Mouse (Mus musculus) heart, adult 2 months (tissue): ENCODE results near the gene Tnfsfm13.

Experiments used
- CTCF ChIP-seq: fragments of 200-600 bp; IDR thresholded peaks from 2 replicates; pipeline ENCODE4 v1.8.1; 2022; ENCODE audit warnings: antibody characterized with exemption, mild to moderate bottlenecking, moderate library complexity
- EP300 ChIP-seq: fragments of 200-500 bp; IDR thresholded peaks from 2 replicates; pipeline ENCODE4 v1.6.1; 2011; ENCODE audit warnings: low read depth, low read length, control low read depth; ENCODE audit not compliant: insufficient read depth
- POLR2A ChIP-seq: fragments of 200-500 bp; IDR thresholded peaks from 2 replicates; pipeline ENCODE4 v1.6.1; 2011; ENCODE audit warnings: mild to moderate bottlenecking, low read depth, low read length, control low read depth; ENCODE audit not compliant: insufficient read depth

DNA sequence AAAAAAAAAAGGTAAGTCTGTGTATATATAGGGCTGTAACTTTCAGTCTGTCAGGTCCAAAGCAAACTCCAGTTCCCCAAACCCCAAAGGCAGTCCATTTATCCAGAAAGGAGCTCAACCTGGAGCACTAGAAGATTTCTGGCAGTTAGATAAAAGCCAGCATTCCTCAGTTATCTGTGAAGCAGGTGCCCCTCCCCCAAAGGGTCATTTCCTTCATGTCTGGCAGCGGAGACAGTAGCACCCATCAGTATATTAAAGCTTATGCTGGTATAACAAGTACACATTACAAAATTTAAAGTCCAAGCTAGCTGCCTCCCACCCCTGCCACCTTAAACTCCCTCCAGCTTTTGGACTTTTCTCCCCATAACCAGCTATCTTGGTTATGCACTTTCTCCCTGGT, 3.7 kb upstream of the Tnfsfm13 start:
- no peak for TF ChIP-seq CTCF
- no peak for TF ChIP-seq POLR2A
- TF ChIP-seq EP300, result no peak
